Mouse (Mus musculus) cerebellum, postnatal 4 days (tissue): ENCODE results near the gene Ccsap.

Experiments used
- DNase-seq, 2 experiments: peaks; one replicate each; pipeline ENCODE4 v3.0.0; 2022; ENCODE audit warnings: low spot score in 2 of 2, mixed read lengths in 1 of 2

Gene Ccsap

DNA sequence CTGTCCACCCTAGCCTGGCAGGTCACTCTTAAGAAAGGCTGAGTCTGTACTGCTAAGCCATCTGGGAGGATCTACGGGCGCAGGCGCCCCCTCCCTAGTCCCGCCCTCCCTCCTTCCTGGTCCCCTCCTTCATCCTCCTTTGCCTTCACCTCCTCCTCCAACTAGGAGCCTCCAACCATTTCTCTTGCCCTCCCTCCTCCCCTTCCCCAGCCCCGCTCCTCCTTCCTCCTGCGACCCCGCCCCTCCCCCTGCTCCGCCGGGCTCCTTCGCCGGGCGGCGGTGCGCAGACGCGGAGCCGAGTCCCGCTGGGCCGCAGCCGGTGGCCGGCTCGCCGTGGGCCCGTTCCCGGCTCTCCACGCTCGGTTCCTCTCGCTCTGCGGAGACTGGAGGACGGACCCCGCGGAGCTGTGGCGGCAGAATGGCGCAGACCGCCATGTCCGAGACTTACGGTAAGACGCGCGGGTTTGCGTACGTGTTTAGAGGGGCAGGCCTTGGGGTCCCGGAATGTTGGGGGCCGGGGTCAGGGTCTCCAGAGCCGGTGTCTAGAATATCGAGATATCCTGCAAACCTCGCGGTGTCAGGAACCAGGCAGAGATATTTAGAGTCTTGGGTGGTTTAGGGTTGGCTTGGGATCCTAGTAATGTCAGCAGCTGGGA is 54.2 kb downstream of the Ccsap start, which contains the start of gene Rab4a:
Rab4a (plus strand) TSS at position 268 of the 656 bp plus-strand sequence.
- peak; percentile 70 to 82 for DNase-seq

GRCm38 (mm10) chr8:123805209-123805717 is 54.7 kb downstream of the Ccsap start:
- DNase-seq = no peak

GRCm38 (mm10) chr8:123804586-123804985 is 55.4 kb downstream of the Ccsap start:
- no peak for DNase-seq

GRCm38 (mm10) chr8:123803639-123804038 is 56.4 kb downstream of the Ccsap start:
- DNase-seq = no peak

GRCm38 (mm10) chr8:123801538-123801937 is 58.5 kb downstream of the Ccsap start:
- DNase-seq = no peak

GRCm38 (mm10) chr8:123800867-123801266 is 59.1 kb downstream of the Ccsap start:
- DNase-seq = no peak

DNA sequence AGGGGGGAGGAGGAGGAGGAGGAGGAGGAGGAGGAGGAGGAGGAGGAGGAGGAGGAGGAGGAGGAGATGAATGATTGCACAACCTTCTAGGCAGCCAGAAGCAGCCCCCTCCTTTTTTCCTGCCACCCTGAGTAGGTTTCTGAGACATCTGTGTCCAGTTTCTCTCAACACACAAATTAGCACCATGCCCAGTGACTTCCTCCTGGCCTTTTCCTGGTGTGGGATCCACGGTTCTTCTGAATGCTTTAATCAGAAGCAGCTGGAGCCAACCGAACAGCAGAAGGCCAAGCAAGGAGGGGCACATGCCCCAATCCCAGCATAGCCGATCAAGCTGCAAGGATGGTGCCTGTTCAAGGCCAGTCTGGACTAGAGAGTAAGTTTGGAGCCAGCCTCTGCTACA is 60.1 kb downstream of the Ccsap start:
- DNase-seq = no peak

DNA sequence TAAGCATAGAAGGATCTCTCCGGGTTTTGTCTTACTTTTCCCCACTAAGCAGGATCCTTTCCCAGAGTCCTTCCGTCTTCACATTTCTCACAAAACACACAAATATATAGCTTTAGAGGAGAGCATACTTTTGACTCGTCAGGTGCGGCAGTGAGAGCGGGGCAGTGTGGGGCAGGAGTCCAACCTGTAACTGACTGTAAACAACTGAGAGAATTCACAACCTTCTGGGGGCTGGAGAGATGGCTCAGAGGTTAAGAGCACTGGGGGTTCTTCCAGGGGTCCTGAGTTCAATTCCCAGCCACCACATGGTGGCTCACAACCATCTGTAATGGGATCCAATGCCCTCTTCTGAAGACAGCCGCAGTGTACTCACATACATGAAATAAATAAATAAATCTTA is 60.6 kb downstream of the Ccsap start:
- no peak for DNase-seq

GRCm38 (mm10) chr8:123797928-123798327 is 62.1 kb downstream of the Ccsap start:
- DNase-seq = no peak

- DNase-seq = no peak
These were observed 63.3 kb downstream of the Ccsap start for GRCm38 (mm10) chr8:123796758-123797157.

DNA sequence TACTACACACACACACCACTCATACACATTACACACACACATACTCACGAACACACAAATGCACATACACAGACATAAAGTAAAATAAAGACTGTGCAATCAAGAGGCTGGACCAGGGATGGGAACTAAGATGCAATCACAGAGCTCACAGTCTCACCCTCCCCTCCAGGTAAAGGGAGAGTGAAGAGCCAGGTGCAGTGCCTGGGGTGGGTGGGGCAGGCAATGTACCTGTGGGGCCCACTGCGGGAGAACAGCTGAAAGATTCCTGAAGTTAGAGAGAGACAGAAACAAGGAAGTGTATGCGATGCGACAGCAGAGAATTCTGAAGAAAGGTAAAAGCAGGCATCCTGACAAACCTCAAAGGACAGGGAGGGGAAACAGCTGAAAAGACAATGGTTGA is 65.2 kb downstream of the Ccsap start:
- no peak for DNase-seq

DNA sequence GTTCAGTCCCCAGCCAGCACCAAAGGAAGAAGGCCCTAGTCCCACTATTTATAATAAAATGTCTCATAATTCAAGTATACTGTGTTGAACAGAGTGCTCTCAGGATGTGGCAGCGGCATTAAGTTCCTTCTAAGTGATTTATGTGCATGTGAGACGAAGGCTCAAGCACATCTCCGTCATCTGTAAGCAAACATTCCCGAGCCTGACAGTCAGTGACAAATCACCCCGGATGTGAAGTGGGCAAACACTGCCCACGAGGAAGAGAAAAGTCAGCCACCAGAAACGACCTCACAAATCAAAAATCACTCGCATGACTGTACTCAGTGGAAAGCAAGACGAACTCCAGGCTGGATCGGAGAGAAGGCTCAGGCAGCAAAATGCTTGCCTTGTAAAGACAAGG is 66.1 kb downstream of the Ccsap start:
- DNase-seq = no peak

DNA sequence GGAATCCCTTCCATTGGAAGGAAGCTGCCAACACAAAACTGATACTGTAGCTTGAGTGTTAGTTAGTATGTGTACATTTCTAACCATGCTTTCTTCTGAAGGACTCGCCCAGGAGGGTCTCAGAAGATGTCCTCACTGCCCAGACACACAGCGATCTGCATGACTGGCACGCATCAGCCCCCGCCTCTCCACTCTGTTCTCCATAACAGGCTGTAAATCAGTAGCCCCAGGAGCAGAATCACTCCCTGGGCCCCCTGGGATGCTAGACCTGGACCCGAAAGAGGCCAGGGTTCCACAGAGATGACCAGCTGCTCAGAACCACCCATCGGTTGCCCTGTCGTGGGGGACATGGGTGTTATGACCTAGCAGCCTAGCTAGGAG is 68.2 kb downstream of the Ccsap start:
- DNase-seq = no peak

DNA sequence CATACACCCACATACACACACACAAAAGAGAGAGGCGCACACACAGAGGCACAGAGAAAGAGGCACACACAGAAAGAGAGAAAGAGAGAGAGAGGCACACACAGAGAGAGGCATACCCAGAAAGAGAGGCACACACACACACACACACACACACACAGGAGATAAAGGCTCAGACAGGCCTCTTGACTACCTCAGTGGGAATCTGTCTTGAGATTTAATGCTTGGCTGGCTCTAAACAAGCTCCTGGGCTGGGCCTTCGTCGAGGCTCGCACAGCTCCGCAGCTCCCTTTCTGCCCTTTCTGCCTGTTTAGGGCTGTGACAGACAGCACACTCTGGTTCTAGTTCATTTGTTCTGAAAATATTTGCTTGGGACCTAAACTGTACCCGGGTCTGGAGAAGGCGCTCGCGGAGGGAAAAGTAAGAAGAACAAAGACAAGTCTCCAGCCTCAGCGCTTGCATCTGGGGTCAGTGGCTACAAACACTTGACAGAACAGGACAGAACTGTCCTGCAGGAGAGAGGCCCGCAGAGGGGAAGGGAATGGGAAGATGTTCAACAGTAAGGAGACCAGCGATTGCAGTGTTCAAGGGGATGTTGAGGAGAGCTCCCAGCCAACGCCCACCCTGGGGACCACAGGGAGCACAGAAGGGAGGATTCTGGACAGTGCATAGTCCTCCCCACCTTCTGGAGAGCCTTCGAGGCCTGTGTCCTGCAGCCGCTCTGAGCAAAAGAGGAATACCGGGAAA is 68.7 kb downstream of the Ccsap start:
- no peak for DNase-seq
